Comparison of ENCODE assay signal across 8 mouse cellular contexts in genomic region chr17:29886655-29887251, GRCm38 (mm10).
DNase-seq lines count a peak whose midpoint lies in the region; ATAC-seq lines count a peak whose summit lies in the region.

No protein-coding gene starts in this region.

- peak overlapping the region; percentile 66 for H3K4me3 ChIP-seq in kidney, embryonic 14.5 days (ENCODE audit: low read length)
- peak overlapping the region; percentile 74 for H3K4me3 ChIP-seq in hindbrain, embryonic 10.5 days
- peak overlapping the region; percentile 66 for H3K4me3 ChIP-seq in liver, embryonic 12.5 days

- peak overlapping the region; percentile 66 for H3K9ac ChIP-seq in kidney, embryonic 14.5 days (ENCODE audit: low read depth, low read length)
- peak overlapping the region; percentile 63 for H3K9ac ChIP-seq in liver, embryonic 12.5 days

- no peaks in the 10 kb centered on the region for H3K36me3 ChIP-seq in kidney, embryonic 14.5 days (ENCODE audit: control insufficient read depth, insufficient read depth, low read length)
- H3K36me3 ChIP-seq in hindbrain, embryonic 10.5 days = no peaks in the 10 kb centered on the region
- H3K36me3 ChIP-seq in liver, embryonic 12.5 days = no peaks in the 10 kb centered on the region

- H3K4me2 ChIP-seq in kidney, embryonic 14.5 days (replicated peaks; ENCODE audit: low read depth, low read length) = peak overlapping the region; percentile 100
- H3K4me2 ChIP-seq in liver, embryonic 12.5 days = peak overlapping the region; percentile 93

- no peaks in the 10 kb centered on the region for H3K9me3 ChIP-seq in kidney, embryonic 14.5 days (ENCODE audit: control insufficient read depth, low read length)
- no peaks in the 10 kb centered on the region for H3K9me3 ChIP-seq in hindbrain, embryonic 10.5 days
- H3K9me3 ChIP-seq in liver, embryonic 12.5 days (replicated peaks) = no peaks in the 10 kb centered on the region

- WGBS in kidney, embryonic 14.5 days = under 1% methylated on average over 39 of the region's 39 CpGs
- under 1% methylated on average over 39 of the region's 39 CpGs for WGBS in hindbrain, embryonic 10.5 days
- WGBS in liver, embryonic 12.5 days (ENCODE audit: insufficient replicate concordance) = under 1% methylated on average over 39 of the region's 39 CpGs

- H3K4me1 ChIP-seq in kidney, embryonic 14.5 days (ENCODE audit: control insufficient read depth, insufficient read depth, low read length) = peaks cover 11% of the 10 kb centered on the region
- peaks cover 72% of the 10 kb centered on the region for H3K4me1 ChIP-seq in hindbrain, embryonic 10.5 days (replicated peaks)
- H3K4me1 ChIP-seq in liver, embryonic 12.5 days = peaks cover 61% of the 10 kb centered on the region

- peaks cover 74% of the 10 kb centered on the region for H3K27me3 ChIP-seq in kidney, embryonic 14.5 days (ENCODE audit: control insufficient read depth, insufficient read depth, low read length)
- peaks cover 86% of the 10 kb centered on the region for H3K27me3 ChIP-seq in hindbrain, embryonic 10.5 days (ENCODE audit: insufficient read depth, poor library complexity, severe bottlenecking)
- peaks cover 91% of the 10 kb centered on the region for H3K27me3 ChIP-seq in liver, embryonic 12.5 days (replicated peaks)

- no peak for DNase-seq in kidney, adult 9 months
- DNase-seq in ES-CJ7 (ENCODE audit: low read depth, low spot score) = peak; percentile 41
- DNase-seq in embryo, embryonic 10.5 days (ENCODE audit: low spot score) = peak; percentile 60
- peak; percentile 76 for DNase-seq in hindbrain, embryonic 10.5 days (ENCODE audit: low spot score)
- DNase-seq in retina, postnatal 1 day = peak; percentile 48

- no peak overlapping the region for H3K27ac ChIP-seq in kidney, embryonic 14.5 days (ENCODE audit: low read depth, low read length)
- peak overlapping the region; percentile 89 for H3K27ac ChIP-seq in hindbrain, embryonic 10.5 days
- no peak overlapping the region for H3K27ac ChIP-seq in liver, embryonic 12.5 days

- no peak for ATAC-seq in kidney, embryonic 14.5 days (ENCODE audit: low FRiP score, low TSS enrichment)
- ATAC-seq in liver, embryonic 12.5 days = no peak
- ATAC-seq in activated CD4-positive, CD25-positive, alpha-beta regulatory T cell, adult 4 months = no peak
